Mouse (Mus musculus) MEL (cell line): ENCODE measurements around the gene Taok1. TPM values are rescaled to one million over a fixed set of nuclear protein-coding genes. Genes with fewer than 3 reads are reported as not detected.

Experiments
- DNase-seq: peaks from one replicate; pipeline ENCODE4 v3.0.0; 2011; ENCODE audit warnings: low read depth, low spot score
- H3K27ac ChIP-seq: 2 replicates; pipeline ENCODE4 v1.5.1; 2012; ENCODE audit warnings: low read depth, mild to moderate bottlenecking, control low read depth, low read length, moderate library complexity; ENCODE audit not compliant: control insufficient read depth
- H3K27me3 ChIP-seq, 2 experiments: fragments of 150-350 bp in 1 of 2; sonication (generic) in 1 of 2; 2 replicates each; pipeline ENCODE4 v1.6.1; 2012; ENCODE audit warnings: low read length in 2 of 2, mild to moderate bottlenecking in 2 of 2, improper control_type of control experiment in 1 of 2, moderate library complexity in 1 of 2; ENCODE audit not compliant: insufficient read depth in 2 of 2, control insufficient read depth in 1 of 2
- H3K36me3 ChIP-seq, 2 experiments: 2 replicates each; pipeline ENCODE4 v1.6.1; 2012 to 2014; ENCODE audit warnings: low read length in 2 of 2, improper control_type of control experiment in 1 of 2, inconsistent platforms in 1 of 2, mild to moderate bottlenecking in 1 of 2; ENCODE audit not compliant: insufficient read depth in 2 of 2, control insufficient read depth in 1 of 2
- H3K4me1 ChIP-seq, 2 experiments: fragments of 150-350 bp in 1 of 2; sonication (generic) in 1 of 2; 2 replicates each; pipeline ENCODE4 v1.6.1; 2012; ENCODE audit warnings: low read length in 2 of 2, improper control_type of control experiment in 1 of 2, mild to moderate bottlenecking in 1 of 2; ENCODE audit not compliant: insufficient read depth in 2 of 2, control insufficient read depth in 1 of 2
- H3K4me3 ChIP-seq, 2 experiments: fragments of 150-350 bp in 1 of 2; sonication (generic) in 1 of 2; 2 replicates each; pipeline ENCODE4 v1.5.1; 2012; ENCODE audit warnings: low read depth in 2 of 2, low read length in 2 of 2, mild to moderate bottlenecking in 2 of 2, moderate library complexity in 2 of 2, control low read depth in 1 of 2, improper control_type of control experiment in 1 of 2; ENCODE audit not compliant: control insufficient read depth in 1 of 2, insufficient read depth in 1 of 2
- H3K79me2 ChIP-seq: 2 replicates; pipeline ENCODE4 v1.6.1; 2012; ENCODE audit warnings: mild to moderate bottlenecking, low read length, moderate library complexity; ENCODE audit not compliant: control insufficient read depth, poor library complexity, insufficient read depth
- H3K9ac ChIP-seq: 2 replicates; pipeline ENCODE4 v1.6.1; 2012; ENCODE audit warnings: low read depth, mild to moderate bottlenecking, control low read depth, low read length, moderate library complexity; ENCODE audit not compliant: control insufficient read depth, poor library complexity, severe bottlenecking
- H3K9me3 ChIP-seq: fragments of 150-350 bp; sonication (generic); replicated peaks from 2 replicates; pipeline ENCODE4 v1.6.1; 2012; ENCODE audit warnings: mild to moderate bottlenecking, low read length, improper control_type of control experiment, moderate library complexity; ENCODE audit not compliant: insufficient read depth
- CHD2 ChIP-seq: IDR thresholded peaks from 2 replicates; pipeline ENCODE4 v1.6.1; 2011; ENCODE audit warnings: low read length, improper control_type of control experiment
- MEF2A ChIP-seq: IDR thresholded peaks from 2 replicates; pipeline ENCODE4 v1.6.1; 2014; ENCODE audit warnings: low read depth, mild to moderate bottlenecking, inconsistent platforms, low read length, improper control_type of control experiment; ENCODE audit not compliant: poor library complexity, insufficient replicate concordance, severe bottlenecking; ENCODE audit errors: extremely low read depth
- SIN3A ChIP-seq: IDR thresholded peaks from 2 replicates; pipeline ENCODE4 v1.6.1; 2012; ENCODE audit warnings: low read length, improper control_type of control experiment, inconsistent platforms
- TCF12 ChIP-seq: IDR thresholded peaks from 2 replicates; pipeline ENCODE4 v1.6.1; 2014; ENCODE audit warnings: low read depth, mild to moderate bottlenecking, inconsistent platforms, low read length, improper control_type of control experiment, moderate library complexity
- USF2 ChIP-seq, 2 experiments: IDR thresholded peaks; 2 replicates each; pipeline ENCODE4 v1.6.1; 2011 to 2012; ENCODE audit warnings: improper control_type of control experiment in 2 of 2, low read length in 2 of 2, borderline replicate concordance in 1 of 2, inconsistent platforms in 1 of 2, low read depth in 1 of 2, mild to moderate bottlenecking in 1 of 2; ENCODE audit not compliant: insufficient read depth in 1 of 2
- ZC3H11A ChIP-seq: IDR thresholded peaks from 2 replicates; pipeline ENCODE4 v1.6.1; 2012; ENCODE audit warnings: low read depth, mild to moderate bottlenecking, inconsistent platforms, low read length, improper control_type of control experiment
- ZKSCAN1 ChIP-seq: IDR thresholded peaks from 2 replicates; pipeline ENCODE4 v1.6.1; 2012; ENCODE audit warnings: low read depth, mild to moderate bottlenecking, inconsistent platforms, low read length, improper control_type of control experiment, moderate library complexity
- ZNF384 ChIP-seq: IDR thresholded peaks from 2 replicates; pipeline ENCODE4 v1.6.1; 2012; ENCODE audit warnings: low read depth, mild to moderate bottlenecking, inconsistent platforms, low read length, improper control_type of control experiment
- polyA plus RNA-seq, 2 experiments: library from polyadenylated mRNA; stranded (reverse) in 1 of 2; unstranded in 1 of 2; fragments of >175 nt in 1 of 2; fragments of >200 nt in 1 of 2; gene quantifications; 2 replicates each; pipeline versions ENCODE4 v1.2.1 to v1.2.4; 2012; ENCODE audit warnings: low replicate concordance in 2 of 2, low read depth in 1 of 2; ENCODE audit not compliant: insufficient read length in 2 of 2, insufficient read depth in 1 of 2, missing spikeins in 1 of 2
- total RNA-seq: library from RNA; depleted of rRNA; stranded (reverse); fragments of 300-350 nt; gene quantifications from 2 replicates; pipeline ENCODE4 v1.2.3, GENCODE M21; 2012; rRNA removed

Gene Taok1
- total and polyA plus RNA-seq, 3 experiments = 7.9 to 31.0 (median 15.9) TPM

DNA sequence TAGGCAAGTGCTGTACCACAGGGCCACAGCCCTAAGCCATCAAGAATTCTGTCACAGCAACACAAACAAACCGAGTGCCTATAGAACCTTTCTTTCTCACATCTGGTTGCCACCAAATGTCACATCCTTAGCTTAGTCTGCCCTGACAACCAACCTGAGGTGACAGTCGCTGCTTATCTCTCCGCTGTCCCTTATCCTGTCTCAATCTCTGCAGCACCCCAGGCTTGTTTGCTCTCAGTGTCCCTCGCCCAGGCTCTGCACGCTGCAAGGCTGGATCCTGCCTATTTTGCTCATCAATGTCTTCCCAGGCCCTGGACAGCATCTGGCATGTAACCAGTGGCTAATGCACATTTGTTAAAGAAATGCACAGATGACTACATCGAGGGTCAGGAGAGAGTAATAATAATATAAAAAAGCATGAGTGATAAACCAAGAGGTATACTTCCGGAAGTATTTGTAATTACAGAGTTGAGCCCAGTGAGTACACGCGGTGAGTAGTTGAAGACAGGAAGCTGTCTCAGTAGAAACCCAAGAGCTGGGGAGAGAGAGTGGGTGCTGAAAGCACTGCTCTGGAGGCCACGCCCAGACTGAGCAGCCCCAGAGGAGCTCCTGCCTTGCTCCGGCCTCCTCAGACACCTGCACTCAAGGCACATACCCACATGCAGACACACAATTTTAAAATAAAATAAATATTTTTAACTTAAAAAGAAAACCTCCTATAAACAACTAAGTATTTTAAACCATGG, 123.9 kb downstream of the Taok1 start:
- Histone ChIP-seq H3K4me3 (no peak overlapping the region), H3K9me3 (no peaks in the 10 kb centered on the region), H3K27me3 (no peaks in the 10 kb centered on the region), H3K36me3 (peaks cover 0 to 17% of the 10 kb centered on the region in 2 experiments; a peak in 2 of 4 replicates), H3K4me1 (peaks cover 0 to 22% of the 10 kb centered on the region in 2 experiments; a peak in 2 of 4 replicates), H3K27ac (no peak overlapping the region), H3K79me2 (peaks cover 52% of the 10 kb centered on the region), H3K9ac (no peak overlapping the region)
- DNase-seq = peak; percentile 44
- TF ChIP-seq USF2 (IDR thresholded peaks at IDR 0.05; ENCODE audit: borderline replicate concordance in 1 of 2, insufficient read depth in 1 of 2, low read depth in 1 of 2, low read length in 2 of 2) = no peak

DNA sequence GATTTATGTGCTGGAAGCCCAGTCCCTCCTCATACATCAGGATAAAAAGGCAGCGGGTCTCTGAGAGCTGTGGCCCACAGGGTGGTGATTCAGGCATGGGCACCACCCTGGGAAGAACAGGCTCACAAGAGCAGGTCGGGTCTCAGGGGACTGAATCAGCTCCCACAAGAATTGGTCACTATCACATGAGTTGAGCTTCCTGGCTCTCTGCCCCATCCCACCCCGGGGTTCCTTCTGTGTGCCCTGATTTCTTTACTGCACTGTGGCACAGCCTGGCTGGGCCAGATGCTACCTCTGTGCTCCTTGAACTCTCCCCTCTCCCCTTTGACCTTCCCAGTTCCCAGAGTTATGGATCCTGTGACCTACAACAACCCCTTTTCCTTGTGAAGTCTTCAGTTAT, 124.6 kb downstream of the Taok1 start:
- peaks cover 0 to 12% of the 10 kb centered on the region in 2 experiments; a peak in 2 of 4 replicates for H3K36me3 ChIP-seq
- peaks cover 46% of the 10 kb centered on the region for H3K79me2 ChIP-seq
- H3K27ac ChIP-seq = no peak overlapping the region
- no peaks in the 10 kb centered on the region for H3K27me3 ChIP-seq
- no peak overlapping the region for H3K4me3 ChIP-seq
- H3K4me1 ChIP-seq = peaks cover 0 to 16% of the 10 kb centered on the region in 2 experiments; a peak in 2 of 4 replicates
- H3K9me3 ChIP-seq = no peaks in the 10 kb centered on the region
- no peak for DNase-seq
- no peak overlapping the region for H3K9ac ChIP-seq
- no peak for TF ChIP-seq TCF12
- TF ChIP-seq ZNF384 = no peak
- no peak for TF ChIP-seq MEF2A
- TF ChIP-seq CHD2 = no peak
- no peak for TF ChIP-seq SIN3A
- TF ChIP-seq ZC3H11A = no peak
- TF ChIP-seq ZKSCAN1 = no peak
- TF ChIP-seq, all 39 proteins: peak for 0

Other genes with a start within 250 kb of the Taok1 start
- gene Coro6, start 145.4 kb downstream of the Taok1 start, total RNA-seq = 0.04 TPM in 1 of 2 replicates, not detected in the other
- gene Coro6, start 145.4 kb downstream of the Taok1 start, polyA plus RNA-seq = under 1 TPM in 1 of 2 experiments, not detected in 1; 0.18 TPM
- gene Ankrd13b, start 118.1 kb downstream of the Taok1 start, total RNA-seq = 20.9 and 22.6 TPM in 2 replicates
- 10 to 100 TPM in 1 of 2 experiments, not detected in 1; 54.0 TPM for gene Ankrd13b, start 118.1 kb downstream of the Taok1 start, polyA plus RNA-seq
- 32.0 and 33.1 TPM in 2 replicates for gene Git1, start 114.3 kb downstream of the Taok1 start, total RNA-seq
- gene Git1, start 114.3 kb downstream of the Taok1 start, polyA plus RNA-seq = 10 to 100 TPM in 1 of 2 experiments, not detected in 1; 81.4 TPM
- gene Abhd15, start 92.7 kb downstream of the Taok1 start, total RNA-seq = 1.7 and 1.8 TPM in 2 replicates
- 1 to 10 TPM in 1 of 2 experiments, not detected in 1; 1.9 TPM for gene Abhd15, start 92.7 kb downstream of the Taok1 start, polyA plus RNA-seq
- 6.0 and 6.6 TPM in 2 replicates for gene Trp53i13, start 91.8 kb downstream of the Taok1 start, total RNA-seq
- 10 to 100 TPM in 1 of 2 experiments, not detected in 1; 12.3 TPM for gene Trp53i13, start 91.8 kb downstream of the Taok1 start, polyA plus RNA-seq
- gene Gm10392, start 88.6 kb downstream of the Taok1 start, total RNA-seq = 0.20 and 0.27 TPM in 2 replicates
- under 1 TPM in 1 of 2 experiments, not detected in 1; 0.10 TPM for gene Gm10392, start 88.6 kb downstream of the Taok1 start, polyA plus RNA-seq
- 47.8 and 50.5 TPM in 2 replicates for gene Nufip2, start 78.3 kb upstream of the Taok1 start, total RNA-seq
- gene Nufip2, start 78.3 kb upstream of the Taok1 start, polyA plus RNA-seq = 10 to 100 TPM; 24.7 to 56.1 TPM
- not detected in 2 replicates for gene Cryba1, start 117.5 kb upstream of the Taok1 start, total RNA-seq
- gene Cryba1, start 117.5 kb upstream of the Taok1 start, polyA plus RNA-seq = not detected
- 10.8 and 13.1 TPM in 2 replicates for gene Myo18a, start 155.4 kb upstream of the Taok1 start, total RNA-seq
- gene Myo18a, start 155.4 kb upstream of the Taok1 start, polyA plus RNA-seq = 10 to 100 TPM in 1 of 2 experiments, not detected in 1; 18.0 TPM
- 0.16 and 0.35 TPM in 2 replicates for gene Gm10277, start 179.9 kb upstream of the Taok1 start, total RNA-seq
- gene Gm10277, start 179.9 kb upstream of the Taok1 start, polyA plus RNA-seq = under 1 TPM in 1 of 2 experiments, not detected in 1; 0.19 TPM